Mouse (Mus musculus) liver, embryonic 11.5 days (tissue): ENCODE data around the gene Zfp2. TPM values are rescaled to one million over a fixed set of nuclear protein-coding genes. Genes with fewer than 3 reads are reported as not detected.

Experiments
- ATAC-seq: fragments of 200-750 bp; cut with Nextera tagmentation; replicated peaks from 2 replicates; pipeline ENCODE4 v1.8.0; 2017; ENCODE audit warnings: moderate number of reproducible peaks, mild to moderate bottlenecking, moderate TSS enrichment, moderate library complexity; ENCODE audit not compliant: low FRiP score
- DNase-seq: peaks from one replicate; pipeline ENCODE4 v3.0.0-alpha.2; 2017; ENCODE audit warnings: low spot score
- H3K27ac ChIP-seq: fragments of 300-500 bp; sonication (generic); 2 replicates; pipeline ENCODE4 v1.5.1; 2014; ENCODE audit warnings: mild to moderate bottlenecking, low read depth, low read length, control low read depth
- H3K27me3 ChIP-seq: fragments of 300-500 bp; sonication (generic); replicated peaks from 2 replicates; pipeline ENCODE4 v1.6.1; 2014; ENCODE audit warnings: low read length, mixed read lengths; ENCODE audit not compliant: control insufficient read depth, insufficient read depth
- H3K36me3 ChIP-seq: fragments of 300-500 bp; sonication (generic); 2 replicates; pipeline ENCODE4 v1.6.1; 2014; ENCODE audit warnings: mild to moderate bottlenecking, low read length, moderate library complexity, mixed read lengths; ENCODE audit not compliant: control insufficient read depth, insufficient read depth
- H3K4me1 ChIP-seq: fragments of 300-500 bp; sonication (generic); replicated peaks from 2 replicates; pipeline ENCODE4 v1.6.1; 2014; ENCODE audit warnings: low read length, mixed read lengths; ENCODE audit not compliant: control insufficient read depth, insufficient read depth
- H3K4me2 ChIP-seq: fragments of 300-500 bp; sonication (generic); 2 replicates; pipeline ENCODE4 v1.6.1; 2014; ENCODE audit warnings: mild to moderate bottlenecking, control low read depth, moderate library complexity
- H3K4me3 ChIP-seq: fragments of 300-500 bp; sonication (generic); 2 replicates; pipeline ENCODE4 v1.5.1; 2014; ENCODE audit warnings: low read depth, low read length, control low read depth
- H3K9ac ChIP-seq: fragments of 300-500 bp; sonication (generic); 2 replicates; pipeline ENCODE4 v1.6.1; 2014; ENCODE audit warnings: low read depth, low read length, control low read depth
- H3K9me3 ChIP-seq: fragments of 300-500 bp; sonication (generic); 2 replicates; pipeline ENCODE4 v1.6.1; 2016; ENCODE audit warnings: low read length, inconsistent platforms, mixed read lengths; ENCODE audit not compliant: control insufficient read depth
- WGBS: fragments of 180-500 bp; shearing (Covaris S2); extraction: QIAGEN DNeasy Blood & Tissue Kit; methylation state at CpG from one replicate; pipeline ENCODE4 v1.1.7; 2014; 5-methylcytosine and 5-hydroxymethylcytosine counted together
- polyA plus RNA-seq: library from polyadenylated mRNA; unstranded; fragments of >200 nt; fragmentation: Nextera tagmentation; extraction: Ambion mirVana; gene quantifications from 2 replicates; pipeline ENCODE4 v1.2.1, GENCODE M21; 2014

Zfp2 gene
- polyA plus RNA-seq, 1 experiment from 2014 or later, result 10.6 TPM

DNA sequence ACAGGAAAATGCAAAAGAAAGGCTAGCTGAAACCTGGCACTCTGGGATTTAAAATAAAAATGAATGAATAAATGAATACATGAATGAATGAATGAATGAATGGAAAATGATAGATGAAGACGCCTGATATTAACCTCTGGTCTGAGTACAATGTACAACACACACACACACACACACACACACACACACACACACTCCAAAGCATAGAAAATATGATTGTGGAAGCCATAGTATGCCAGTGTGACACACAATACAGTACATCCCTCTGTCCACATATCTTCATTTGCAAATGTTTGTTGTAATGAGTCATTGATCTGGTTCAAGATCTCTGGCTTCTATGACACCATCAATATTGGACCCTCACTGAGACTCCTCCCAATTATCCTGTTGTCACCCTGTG, 16.1 kb upstream of the Zfp2 start:
- Histone ChIP-seq H3K4me2 (peak overlapping the region; percentile 98), H3K27me3 (peaks cover 8% of the 10 kb centered on the region), H3K4me3 (no peak overlapping the region), H3K9me3 (no peaks in the 10 kb centered on the region), H3K27ac (no peak overlapping the region), H3K9ac (no peak overlapping the region), H3K36me3 (no peaks in the 10 kb centered on the region), H3K4me1 (peaks cover 6% of the 10 kb centered on the region; the same call in 1 of the 2 replicates)
- whole genome bisulfite sequencing, result 61% methylated on average over 1 of the region's 1 CpGs
- DNase-seq, result no peak
- ATAC-seq, result peak; percentile 21; the same call in 1 of the 2 replicates

DNA sequence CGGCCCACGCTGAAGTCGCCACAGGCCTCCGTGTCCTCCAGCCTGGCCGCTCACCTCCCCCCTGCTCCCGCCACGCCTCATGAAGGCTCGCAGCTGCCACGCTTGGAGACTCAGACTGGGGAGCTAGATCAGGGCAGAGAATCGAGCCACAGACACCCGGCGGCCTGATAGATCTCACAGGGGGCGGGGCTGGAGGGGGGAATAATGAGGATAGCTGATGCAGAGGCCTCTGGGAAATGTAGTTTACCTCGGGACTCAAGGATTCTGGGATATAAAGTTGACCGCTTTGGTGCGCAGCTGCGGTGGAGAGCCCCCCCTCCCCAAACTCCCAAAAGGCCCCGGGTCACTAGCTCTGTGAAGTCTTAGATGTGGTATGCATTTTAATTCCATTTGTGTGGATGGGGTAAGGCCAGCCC, 15.5 kb upstream of the Zfp2 start, which contains the start of gene Zfp354b:
TSS of gene Zfp354b (minus strand) at position 183 of the 416 bp plus-strand sequence.
- Histone ChIP-seq H3K27me3 (peaks cover 8% of the 10 kb centered on the region), H3K27ac (no peak within 1 kb of the TSS), H3K9me3 (no peaks in the 10 kb centered on the region), H3K4me1 (peaks cover 6% of the 10 kb centered on the region; the same call in 1 of the 2 replicates), H3K9ac (peak within 1 kb of the TSS; percentile 64), H3K36me3 (no peaks in the 10 kb centered on the region), H3K4me3 (peak within 1 kb of the TSS; percentile 70), H3K4me2 (peak within 1 kb of the TSS; percentile 98)
- peak; percentile 80 for DNase-seq
- peak; percentile 89 for ATAC-seq
- WGBS, result 0% methylated on average over 18 of the region's 18 CpGs

DNA sequence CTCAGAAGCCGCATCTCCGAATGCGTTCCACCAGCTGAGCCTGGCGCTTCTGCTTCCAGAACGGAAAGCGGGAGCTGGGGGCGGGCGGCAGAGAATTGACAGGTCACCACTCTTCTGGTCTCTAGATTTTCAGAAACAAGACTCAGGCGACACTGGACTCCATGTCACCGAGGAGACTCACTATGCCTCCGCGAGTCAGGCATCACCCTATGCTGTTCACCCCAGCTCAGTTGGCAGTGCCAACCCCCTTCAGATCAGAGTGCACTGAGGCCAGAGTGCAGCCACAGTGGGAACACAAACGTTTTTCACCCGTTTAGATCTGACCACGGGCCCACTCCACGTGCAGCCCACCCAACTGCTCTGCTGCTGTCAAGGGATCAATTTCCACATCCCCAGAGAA, 15.1 kb upstream of the Zfp2 start:
- H3K27ac ChIP-seq, result no peak overlapping the region
- DNase-seq (no peak), ATAC-seq (peak; percentile 61)
- H3K9me3 ChIP-seq, result no peaks in the 10 kb centered on the region
- H3K4me3 ChIP-seq, result peak overlapping the region; percentile 70
- 1% methylated on average over 16 of the region's 16 CpGs for whole genome bisulfite sequencing
- H3K4me1 ChIP-seq, result peaks cover 6% of the 10 kb centered on the region; the same call in 1 of the 2 replicates
- peak overlapping the region; percentile 64 for H3K9ac ChIP-seq
- H3K4me2 ChIP-seq, result peak overlapping the region; percentile 98
- H3K27me3 ChIP-seq, result peaks cover 8% of the 10 kb centered on the region
- H3K36me3 ChIP-seq, result no peaks in the 10 kb centered on the region

DNA sequence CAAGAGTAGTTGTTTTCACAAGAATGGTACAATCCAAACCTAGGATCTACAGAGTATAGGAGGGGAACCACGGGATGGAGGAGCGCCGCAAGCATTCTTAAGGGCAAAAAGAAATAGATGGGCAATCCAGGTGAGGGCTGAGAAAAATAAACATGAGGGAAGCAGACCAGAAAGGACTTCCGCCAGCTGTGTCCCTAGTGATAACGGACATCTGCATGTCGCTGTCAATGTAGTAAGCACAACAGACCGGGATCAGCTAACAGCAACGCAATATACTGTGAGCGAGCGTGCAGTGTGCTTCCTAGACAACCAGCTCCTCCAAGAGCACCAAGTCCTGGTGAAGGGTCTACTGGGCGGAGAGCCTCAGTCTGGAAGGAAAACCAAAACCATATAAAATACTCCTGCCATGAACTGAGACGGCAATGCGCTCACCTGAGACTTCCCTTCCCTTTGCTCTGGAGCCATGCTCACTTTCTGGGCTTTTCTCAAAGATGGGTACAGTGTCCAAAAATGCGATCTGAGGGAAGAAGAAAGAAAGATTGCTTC, 14.6 kb upstream of the Zfp2 start:
- Histone ChIP-seq H3K9ac (peak overlapping the region; percentile 64; the same call in 1 of the 2 replicates), H3K27me3 (peaks cover 8% of the 10 kb centered on the region), H3K4me3 (peak overlapping the region; percentile 70), H3K9me3 (no peaks in the 10 kb centered on the region), H3K27ac (no peak overlapping the region), H3K36me3 (no peaks in the 10 kb centered on the region), H3K4me2 (peak overlapping the region; percentile 98), H3K4me1 (peaks cover 6% of the 10 kb centered on the region; the same call in 1 of the 2 replicates)
- peak; percentile 42; the same call in 1 of the 2 replicates for ATAC-seq
- peak; percentile 48 for DNase-seq
- 18% methylated on average over 14 of the region's 14 CpGs for WGBS

DNA sequence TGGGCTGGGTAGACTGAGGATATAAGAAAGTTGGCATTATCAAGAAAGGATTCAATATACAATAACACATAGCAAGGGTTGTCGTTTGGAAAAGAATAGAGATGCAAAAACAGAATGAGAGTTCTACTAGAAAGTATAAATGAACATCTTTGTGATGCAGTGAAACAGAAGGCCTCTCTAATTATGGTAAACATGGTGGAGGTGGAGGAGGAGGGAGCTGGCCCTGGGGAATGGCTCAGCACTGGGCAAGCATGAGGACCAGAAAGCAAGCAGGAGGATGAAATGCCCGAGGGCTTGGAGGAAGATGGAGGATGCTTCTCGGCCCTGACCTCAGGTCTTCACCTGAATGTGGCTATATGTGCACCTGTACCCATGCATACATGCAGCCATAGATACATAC, 1.5 kb downstream of the Zfp2 start:
- H3K36me3 ChIP-seq, result peaks cover 19% of the 10 kb centered on the region
- no peaks in the 10 kb centered on the region for H3K9me3 ChIP-seq
- H3K4me3 ChIP-seq, result no peak overlapping the region
- DNase-seq (no peak), ATAC-seq (no peak)
- H3K4me2 ChIP-seq, result no peak overlapping the region
- 94% methylated on average over 3 of the region's 3 CpGs for WGBS
- H3K27ac ChIP-seq, result no peak overlapping the region
- H3K27me3 ChIP-seq, result no peaks in the 10 kb centered on the region
- no peak overlapping the region for H3K9ac ChIP-seq
- no peaks in the 10 kb centered on the region for H3K4me1 ChIP-seq

DNA sequence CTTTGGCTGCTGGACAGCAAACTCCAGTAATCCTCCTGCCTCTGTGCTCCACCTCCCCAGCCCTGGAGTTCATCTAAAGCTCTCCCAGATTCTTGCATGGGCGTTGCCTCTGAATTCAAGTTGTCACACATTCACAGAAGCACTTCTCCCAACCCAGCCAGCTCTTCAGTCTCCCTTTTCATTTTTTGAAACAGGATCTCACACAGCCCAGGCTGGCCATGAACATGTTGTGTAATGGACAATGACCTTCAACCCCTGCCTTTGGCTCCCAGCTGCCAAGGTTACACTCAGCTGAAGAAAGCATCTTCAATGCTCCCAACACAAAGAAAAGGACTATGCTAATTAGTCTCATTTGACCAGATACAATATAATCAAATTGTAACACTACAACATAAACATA, 2.7 kb downstream of the Zfp2 start:
- H3K36me3 ChIP-seq, result peaks cover 26% of the 10 kb centered on the region
- H3K4me1 ChIP-seq, result no peaks in the 10 kb centered on the region
- H3K27ac ChIP-seq, result no peak overlapping the region
- DNase-seq (no peak), ATAC-seq (no peak)
- H3K9me3 ChIP-seq, result no peaks in the 10 kb centered on the region
- 68% methylated on average over 1 of the region's 1 CpGs for WGBS
- H3K4me2 ChIP-seq, result no peak overlapping the region
- H3K9ac ChIP-seq, result no peak overlapping the region
- no peaks in the 10 kb centered on the region for H3K27me3 ChIP-seq
- H3K4me3 ChIP-seq, result no peak overlapping the region

DNA sequence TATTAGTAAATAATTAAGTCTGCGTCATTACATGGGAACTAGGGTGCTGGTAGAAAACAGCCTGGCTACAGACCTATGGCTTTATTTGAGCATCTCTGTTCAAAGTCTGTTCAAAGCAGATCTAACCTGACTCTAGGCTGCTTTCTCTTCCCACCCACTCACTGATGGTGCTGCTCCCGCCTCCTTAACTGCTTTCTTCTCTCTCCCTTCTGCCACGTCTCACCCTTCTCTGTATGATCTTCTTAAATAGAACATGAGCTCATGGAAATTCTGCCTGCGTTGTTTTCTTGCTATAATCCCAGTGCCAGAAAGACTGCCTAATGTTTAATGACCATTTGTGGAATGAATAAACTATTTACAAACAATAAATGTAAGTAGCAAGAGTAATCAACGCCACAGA, 7.8 kb downstream of the Zfp2 start:
- DNase-seq (no peak), ATAC-seq (no peak)
- whole genome bisulfite sequencing, result 90% methylated on average over 5 of the region's 5 CpGs
- Histone ChIP-seq H3K9me3 (peaks cover 13% of the 10 kb centered on the region; the same call in 1 of the 2 replicates), H3K4me2 (no peak overlapping the region), H3K27me3 (no peaks in the 10 kb centered on the region), H3K36me3 (peaks cover 62% of the 10 kb centered on the region), H3K27ac (no peak overlapping the region), H3K4me3 (no peak overlapping the region), H3K4me1 (no peaks in the 10 kb centered on the region), H3K9ac (no peak overlapping the region)

DNA sequence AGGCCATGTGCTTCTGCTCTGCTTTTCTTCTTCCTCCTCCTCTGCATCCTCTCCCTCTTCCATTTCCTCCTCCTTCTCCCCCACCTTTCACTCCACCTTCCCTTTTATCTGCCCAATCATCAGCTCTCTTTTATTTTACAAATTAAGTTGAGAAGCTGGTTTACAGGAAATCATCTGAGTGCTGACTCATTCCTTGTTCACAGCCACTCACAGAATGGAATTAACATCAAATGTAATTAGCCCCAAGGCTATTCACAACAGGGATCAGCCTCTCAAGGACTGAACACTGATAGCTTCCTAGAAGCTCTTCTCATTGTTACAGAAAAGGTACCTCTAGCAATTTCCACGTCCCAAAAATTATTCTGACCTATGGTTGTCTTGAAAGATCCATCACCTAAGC, 18.6 kb downstream of the Zfp2 start:
- Histone ChIP-seq H3K9ac (no peak overlapping the region), H3K4me1 (no peaks in the 10 kb centered on the region), H3K4me2 (no peak overlapping the region), H3K27ac (no peak overlapping the region), H3K4me3 (no peak overlapping the region), H3K27me3 (no peaks in the 10 kb centered on the region), H3K9me3 (peaks cover 35% of the 10 kb centered on the region), H3K36me3 (peaks cover 29% of the 10 kb centered on the region)
- no peak for ATAC-seq
- DNase-seq, result no peak
- WGBS, result 66% methylated on average over 1 of the region's 1 CpGs

DNA sequence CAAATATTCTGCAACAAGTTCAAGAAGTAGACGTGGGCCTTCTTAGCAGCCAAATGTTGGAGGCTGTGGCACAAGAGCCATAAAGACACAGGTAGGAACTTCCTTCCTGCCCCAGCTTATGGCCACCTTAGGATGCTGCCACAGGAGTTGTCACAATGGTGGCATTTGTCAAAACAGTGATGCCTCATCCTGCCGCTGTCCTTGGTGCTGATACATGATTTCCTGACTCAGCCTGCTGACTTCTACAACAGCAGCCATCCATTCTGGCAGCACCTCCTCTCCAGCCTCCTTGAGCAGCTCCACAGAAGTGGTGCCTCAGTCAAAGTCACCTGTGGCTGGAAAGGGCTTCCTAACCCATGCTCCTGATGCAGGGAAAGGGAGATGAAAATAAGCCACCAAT, 23.5 kb downstream of the Zfp2 start:
- H3K27me3 ChIP-seq, result no peaks in the 10 kb centered on the region
- H3K4me1 ChIP-seq, result no peaks in the 10 kb centered on the region
- no peak overlapping the region for H3K4me3 ChIP-seq
- no peak for DNase-seq
- no peak overlapping the region for H3K9ac ChIP-seq
- peaks cover under 1% of the 10 kb centered on the region; the same call in 1 of the 2 replicates for H3K9me3 ChIP-seq
- no peak overlapping the region for H3K27ac ChIP-seq
- 40% methylated on average over 2 of the region's 2 CpGs for WGBS
- no peak for ATAC-seq
- H3K36me3 ChIP-seq, result no peaks in the 10 kb centered on the region
- H3K4me2 ChIP-seq, result no peak overlapping the region
